Mouse (Mus musculus) cerebellum, adult 2 months (tissue): Measurements from ENCODE around the gene Adcyap1r1. TPM values are rescaled to one million over a fixed set of nuclear protein-coding genes. Genes with fewer than 3 reads are reported as not detected.

Experiments used
- DNase-seq, 2 experiments: peaks; one replicate each; pipeline ENCODE4 v3.0.0; 2021
- H3K27ac ChIP-seq: fragments of 200-500 bp; 2 replicates; pipeline ENCODE4 v1.5.1; 2012; ENCODE audit warnings: low read length, control low read depth, inconsistent platforms; ENCODE audit not compliant: insufficient read depth
- H3K27me3 ChIP-seq: fragments of 200-500 bp; 2 replicates; pipeline ENCODE4 v1.6.1; 2012; ENCODE audit warnings: inconsistent platforms, mild to moderate bottlenecking, low read length, moderate library complexity; ENCODE audit not compliant: control insufficient read depth, insufficient read depth
- H3K4me1 ChIP-seq: fragments of 200-500 bp; 2 replicates; pipeline ENCODE4 v1.6.1; 2011; ENCODE audit warnings: low read length; ENCODE audit not compliant: control insufficient read depth, insufficient read depth
- H3K4me3 ChIP-seq: fragments of 200-500 bp; replicated peaks from 2 replicates; pipeline ENCODE3; 2011; ENCODE audit warnings: mild to moderate bottlenecking, low read depth, low read length, control low read depth; ENCODE audit not compliant: insufficient read depth
- CTCF ChIP-seq: fragments of 200-500 bp; IDR thresholded peaks from 2 replicates; pipeline ENCODE4 v1.5.1; 2011; ENCODE audit warnings: low read depth, mild to moderate bottlenecking, control low read depth, low read length, moderate library complexity, borderline replicate concordance; ENCODE audit not compliant: insufficient read depth
- POLR2A ChIP-seq: fragments of 200-500 bp; IDR thresholded peaks from 2 replicates; pipeline ENCODE4 v1.6.1; 2011; ENCODE audit warnings: low read length, control low read depth, borderline replicate concordance; ENCODE audit not compliant: insufficient read depth
- WGBS: fragments of 180-500 bp; shearing (Covaris S2); methylation state at CpG from one replicate; pipeline ENCODE4 v1.1.7; 2018; 5-methylcytosine and 5-hydroxymethylcytosine counted together
- polyA plus RNA-seq: library from polyadenylated mRNA; depleted of rRNA; stranded (reverse); fragments of >200 nt; gene quantifications from 2 replicates; pipeline ENCODE4 v1.2.3, GENCODE M21; 2012; rRNA removed

The Adcyap1r1 gene
- polyA plus RNA-seq, 1 experiment, result 77.6 TPM

GRCm38 (mm10) chr6:55536469-55536868 is 84.7 kb downstream of the Adcyap1r1 start:
- TF ChIP-seq POLR2A, result no peak
- no peak for TF ChIP-seq CTCF
- Histone ChIP-seq H3K4me3 (no peak overlapping the region), H3K27me3 (no peaks in the 10 kb centered on the region; the same call in 1 of the 2 replicates), H3K27ac (no peak overlapping the region), H3K4me1 (no peaks in the 10 kb centered on the region)
- WGBS, result 77% methylated on average over 2 of the region's 2 CpGs
- no peak for DNase-seq

GRCm38 (mm10) chr6:55539196-55539595 is 87.4 kb downstream of the Adcyap1r1 start:
- Histone ChIP-seq H3K4me3 (no peak overlapping the region), H3K4me1 (no peaks in the 10 kb centered on the region), H3K27ac (no peak overlapping the region), H3K27me3 (no peaks in the 10 kb centered on the region; the same call in 1 of the 2 replicates)
- TF ChIP-seq POLR2A (no peak), CTCF (no peak)
- no peak for DNase-seq
- WGBS, result 13% methylated on average over 10 of the region's 10 CpGs

- Histone ChIP-seq H3K27me3 (no peaks in the 10 kb centered on the region; the same call in 1 of the 2 replicates), H3K27ac (no peak overlapping the region), H3K4me3 (no peak overlapping the region), H3K4me1 (no peaks in the 10 kb centered on the region)
- 34% methylated on average over 3 of the region's 3 CpGs for WGBS
- DNase-seq, result no peak
- TF ChIP-seq POLR2A (no peak), CTCF (no peak)
These were observed 90.6 kb downstream of the Adcyap1r1 start for GRCm38 (mm10) chr6:55542359-55542758.

DNA sequence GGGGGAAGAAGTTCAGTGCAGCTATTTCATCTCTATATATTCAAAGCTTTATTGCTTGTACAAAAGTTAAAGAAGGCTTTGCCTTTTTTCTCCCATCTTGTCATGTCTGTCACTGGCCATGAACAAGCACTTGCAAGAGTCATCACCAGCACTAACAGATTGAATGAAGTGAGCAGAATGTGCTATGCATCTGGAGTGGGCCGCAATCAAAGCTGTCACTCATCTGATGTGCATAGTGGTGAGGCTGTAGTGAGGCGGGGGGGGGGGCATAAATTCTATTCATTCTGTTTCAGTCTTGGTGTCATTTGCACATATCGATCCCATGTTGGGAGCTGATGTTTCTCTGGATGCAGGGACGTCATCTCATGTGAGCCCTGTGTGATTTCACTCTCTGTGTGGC is 91.6 kb downstream of the Adcyap1r1 start:
- TF ChIP-seq POLR2A (no peak), CTCF (no peak)
- no peak for DNase-seq
- WGBS, result 76% methylated on average over 4 of the region's 4 CpGs
- H3K27me3 ChIP-seq, result no peaks in the 10 kb centered on the region; the same call in 1 of the 2 replicates
- H3K4me3 ChIP-seq, result no peak overlapping the region
- no peak overlapping the region for H3K27ac ChIP-seq
- no peaks in the 10 kb centered on the region for H3K4me1 ChIP-seq

DNA sequence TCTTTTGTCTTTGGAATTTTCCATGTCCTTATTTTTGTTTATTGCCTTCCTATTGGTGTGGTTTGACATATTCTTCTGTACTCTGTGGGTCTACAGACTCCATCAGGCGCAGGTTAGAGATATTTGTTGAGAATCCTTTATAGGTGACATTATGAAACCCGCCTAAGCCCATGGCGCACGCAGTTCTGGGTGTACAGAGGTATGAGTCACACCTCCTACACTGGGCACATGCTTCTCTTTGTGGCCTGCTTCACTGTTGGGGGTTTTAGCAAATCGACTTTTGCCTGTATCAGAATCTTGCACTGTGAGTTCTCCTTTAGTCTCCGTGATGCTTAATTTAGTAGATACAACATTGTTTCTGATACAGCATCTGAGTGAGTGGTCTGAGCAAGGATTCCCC is 97.4 kb downstream of the Adcyap1r1 start:
- H3K4me3 ChIP-seq, result no peak overlapping the region
- 96% methylated on average over 6 of the region's 6 CpGs for WGBS

DNA sequence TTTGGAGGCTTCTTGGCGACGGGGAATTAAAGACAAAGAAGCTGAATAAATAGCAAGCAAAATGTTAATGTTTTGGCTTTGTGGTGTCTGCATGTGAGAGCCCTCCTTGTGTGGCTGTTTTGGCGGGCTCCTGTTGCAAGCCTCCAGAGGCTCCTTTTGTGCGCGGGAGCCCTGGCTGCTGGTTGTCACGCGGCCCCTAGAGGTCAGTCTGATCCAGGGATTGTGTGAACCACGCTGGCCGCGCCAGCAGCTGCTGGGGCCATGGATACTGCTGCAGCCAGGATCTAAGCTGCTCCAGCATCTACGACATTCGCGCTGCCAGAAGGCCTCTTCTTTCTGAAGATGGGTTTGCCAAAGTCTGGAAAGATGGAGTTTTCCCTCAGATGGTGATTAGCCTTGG is 99.1 kb downstream of the Adcyap1r1 start:
- Histone ChIP-seq H3K4me1 (no peaks in the 10 kb centered on the region), H3K27ac (no peak overlapping the region), H3K4me3 (no peak overlapping the region), H3K27me3 (no peaks in the 10 kb centered on the region)
- TF ChIP-seq CTCF (no peak), POLR2A (no peak)
- 43% methylated on average over 13 of the region's 13 CpGs for WGBS
- peak in 1 of 2 experiments; percentile 3 for DNase-seq

More for the DNA sequence above, 97.4 kb downstream of the Adcyap1r1 start:
- DNase-seq, result no peak
- H3K4me1 ChIP-seq, result no peaks in the 10 kb centered on the region
- TF ChIP-seq POLR2A (no peak), CTCF (no peak)
- no peak overlapping the region for H3K27ac ChIP-seq
- no peaks in the 10 kb centered on the region for H3K27me3 ChIP-seq

Other genes starting within 250 kb of the Adcyap1r1 start
- gene Mindy4, start 248.6 kb upstream of the Adcyap1r1 start, polyA plus RNA-seq, result 4.9 and 6.9 TPM in 2 replicates
- gene Aqp1, start 115.5 kb upstream of the Adcyap1r1 start, polyA plus RNA-seq, result 2.0 and 4.4 TPM in 2 replicates
- gene Ghrhr, start 75.7 kb upstream of the Adcyap1r1 start, polyA plus RNA-seq, result not detected in 2 replicates
- 5.3 and 5.6 TPM in 2 replicates for gene Neurod6, start 229.3 kb downstream of the Adcyap1r1 start, polyA plus RNA-seq